Mouse (Mus musculus): ENCODE data around the gene Rpa2.
"Not testable (repeated sequence)": the region's sequence is repeated elsewhere in the genome, so short reads cannot be mapped to it uniquely, and the experiment has no call there.

Gene Rpa2

GRCm38 (mm10) chr4:132767914-132768876 is at the start of gene Rpa2:
Gene Rpa2, plus strand, starts transcription at chr4:132768332.
- peak; percentile 97 to 99 for DNase-seq

GRCm38 (mm10) chr4:132728233-132728632 is 39.9 kb upstream of the Rpa2 start:
- no peak for DNase-seq

GRCm38 (mm10) chr4:132731616-132732015 is 36.5 kb upstream of the Rpa2 start:
- no peak for DNase-seq

GRCm38 (mm10) chr4:132732148-132732684 is 35.9 kb upstream of the Rpa2 start, which contains the start of gene Xkr8:
Gene Xkr8, minus strand, starts transcription at chr4:132732546.
- DNase-seq, result peak; percentile 94

- DNase-seq, result no peak
Observed at GRCm38 (mm10) chr4:132733071-132733770, 34.9 kb upstream of the Rpa2 start.

GRCm38 (mm10) chr4:132734766-132735165 is 33.4 kb upstream of the Rpa2 start:
- DNase-seq, result no peak

- no peak for DNase-seq
Observed at GRCm38 (mm10) chr4:132735389-132735788, 32.7 kb upstream of the Rpa2 start.

GRCm38 (mm10) chr4:132735894-132736293 is 32.2 kb upstream of the Rpa2 start:
- no peak for DNase-seq

- DNase-seq, result not testable (repeated sequence)
Observed at GRCm38 (mm10) chr4:132737154-132737553, 31.0 kb upstream of the Rpa2 start.

- no peak for DNase-seq
Observed at GRCm38 (mm10) chr4:132741491-132741890, 26.6 kb upstream of the Rpa2 start.

GRCm38 (mm10) chr4:132743992-132744911 is 23.9 kb upstream of the Rpa2 start:
- DNase-seq, result no peak

- DNase-seq, result no peak
Observed at GRCm38 (mm10) chr4:132746911-132747517, 21.1 kb upstream of the Rpa2 start.

- peak; percentile 74 to 75 for DNase-seq
Observed at GRCm38 (mm10) chr4:132747664-132748259, 20.4 kb upstream of the Rpa2 start.

- peak; percentile 17 to 29 for DNase-seq
Observed at GRCm38 (mm10) chr4:132748778-132749177, 19.4 kb upstream of the Rpa2 start.

- DNase-seq, result no peak
Observed at GRCm38 (mm10) chr4:132749258-132749982, 18.7 kb upstream of the Rpa2 start.

GRCm38 (mm10) chr4:132752992-132753391 is 15.1 kb upstream of the Rpa2 start:
- no peak for DNase-seq

GRCm38 (mm10) chr4:132756974-132757373 is 11.2 kb upstream of the Rpa2 start, which contains the start of gene Smpdl3b:
Gene Smpdl3b, minus strand, starts transcription at chr4:132757252.
- peak; percentile 80 to 81 for DNase-seq

GRCm38 (mm10) chr4:132757633-132758351 is 10.3 kb upstream of the Rpa2 start:
- DNase-seq, result no peak

- no peak for DNase-seq
Observed at GRCm38 (mm10) chr4:132760296-132760695, 7.8 kb upstream of the Rpa2 start.

GRCm38 (mm10) chr4:132762602-132763001 is 5.5 kb upstream of the Rpa2 start:
- DNase-seq, result no peak

Measured in lung, postnatal 4 days (tissue).